Mouse (Mus musculus) lung, adult 2 months (tissue): ENCODE measurements around the gene Rbp7. TPM values are rescaled to one million over a fixed set of nuclear protein-coding genes. Genes with fewer than 3 reads are reported as not detected.

Source experiments
- DNase-seq: peaks from one replicate; pipeline ENCODE4 v3.0.0; 2022
- H3K4me1 ChIP-seq: fragments of 200-500 bp; 2 replicates; pipeline ENCODE4 v1.6.1; 2011; ENCODE audit warnings: low read length; ENCODE audit not compliant: control insufficient read depth, insufficient read depth
- H3K4me3 ChIP-seq: fragments of 200-500 bp; replicated peaks from 2 replicates; pipeline ENCODE3; 2011; ENCODE audit warnings: low read depth, mild to moderate bottlenecking, control low read depth, low read length; ENCODE audit errors: extremely low read depth
- CTCF ChIP-seq: fragments of 200-500 bp; IDR thresholded peaks from 2 replicates; pipeline ENCODE4 v1.5.1; 2011; ENCODE audit warnings: mild to moderate bottlenecking, low read length, control low read depth; ENCODE audit not compliant: insufficient read depth
- POLR2A ChIP-seq: fragments of 200-500 bp; IDR thresholded peaks from 2 replicates; pipeline ENCODE4 v1.6.1; 2011; ENCODE audit warnings: low read depth, mild to moderate bottlenecking, control low read depth, low read length, borderline replicate concordance; ENCODE audit errors: extremely low read depth
- WGBS: fragments of 180-500 bp; shearing (Covaris S2); methylation state at CpG from one replicate; pipeline ENCODE4 v1.1.7; 2018; 5-methylcytosine and 5-hydroxymethylcytosine counted together
- polyA plus RNA-seq: library from polyadenylated mRNA; depleted of rRNA; stranded (reverse); fragments of >200 nt; gene quantifications from 2 replicates; pipeline ENCODE4 v1.2.3, GENCODE M21; 2012; rRNA removed

Gene Rbp7
- polyA plus RNA-seq, 1 experiment = 2.1 TPM

GRCm38 (mm10) chr4:149408331-149408730, 46.4 kb downstream of the Rbp7 start:
- DNase-seq = no peak
- Histone ChIP-seq H3K4me1 (no peaks in the 10 kb centered on the region; the same call in 1 of the 2 replicates), H3K4me3 (no peak overlapping the region)
- 72% methylated on average over 6 of the region's 6 CpGs for WGBS
- no peak for TF ChIP-seq CTCF
- TF ChIP-seq POLR2A = no peak

DNA sequence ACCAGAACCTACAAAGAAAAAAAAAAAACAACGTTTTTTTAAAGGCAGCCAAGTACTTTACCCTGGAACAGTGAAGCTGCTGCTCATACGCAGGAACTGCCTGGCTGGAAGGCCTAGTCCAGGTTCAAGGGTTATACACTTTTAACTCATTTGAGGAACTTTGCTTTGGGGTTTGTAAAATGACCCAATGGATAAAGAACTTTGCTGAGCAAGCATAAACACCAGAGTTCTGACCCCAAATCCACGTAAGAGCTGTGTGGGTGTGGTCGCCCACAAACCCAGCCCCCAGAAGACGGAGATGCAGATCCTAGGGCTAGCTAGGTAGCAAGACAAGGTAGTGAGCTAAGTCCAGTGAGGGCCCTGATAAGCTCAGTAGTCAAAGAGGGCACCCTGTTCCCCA, 47.3 kb downstream of the Rbp7 start:
- WGBS = 70% methylated on average over 5 of the region's 5 CpGs
- no peak for DNase-seq
- Histone ChIP-seq H3K4me1 (no peaks in the 10 kb centered on the region; the same call in 1 of the 2 replicates), H3K4me3 (no peak overlapping the region)
- TF ChIP-seq POLR2A (no peak), CTCF (no peak)

GRCm38 (mm10) chr4:149405713-149406443, 48.9 kb downstream of the Rbp7 start:
- DNase-seq = no peak
- TF ChIP-seq CTCF (no peak), POLR2A (no peak)
- peaks cover 4% of the 10 kb centered on the region; the same call in 1 of the 2 replicates for H3K4me1 ChIP-seq
- 84% methylated on average over 16 of the region's 16 CpGs for WGBS
- H3K4me3 ChIP-seq = no peak overlapping the region

- H3K4me1 ChIP-seq = peaks cover 4% of the 10 kb centered on the region; the same call in 1 of the 2 replicates
- WGBS = 65% methylated on average over 19 of the region's 19 CpGs
These were observed 49.9 kb downstream of the Rbp7 start for GRCm38 (mm10) chr4:149404640-149405465.

GRCm38 (mm10) chr4:149403037-149403436, 51.7 kb downstream of the Rbp7 start:
- WGBS = 32% methylated on average over 6 of the region's 6 CpGs
- no peak for DNase-seq
- H3K4me1 ChIP-seq = peaks cover 4% of the 10 kb centered on the region; the same call in 1 of the 2 replicates
- TF ChIP-seq POLR2A = no peak
- TF ChIP-seq CTCF = no peak
- no peak overlapping the region for H3K4me3 ChIP-seq

More at GRCm38 (mm10) chr4:149404640-149405465, 49.9 kb downstream of the Rbp7 start:
- no peak for DNase-seq
- no peak overlapping the region for H3K4me3 ChIP-seq
- TF ChIP-seq POLR2A (no peak), CTCF (no peak)

GRCm38 (mm10) chr4:149401591-149401982, 53.2 kb downstream of the Rbp7 start:
- Histone ChIP-seq H3K4me1 (peaks cover 4% of the 10 kb centered on the region; the same call in 1 of the 2 replicates), H3K4me3 (no peak overlapping the region)
- WGBS = 39% methylated on average over 8 of the region's 8 CpGs
- no peak for TF ChIP-seq POLR2A
- no peak for TF ChIP-seq CTCF
- no peak for DNase-seq

DNA sequence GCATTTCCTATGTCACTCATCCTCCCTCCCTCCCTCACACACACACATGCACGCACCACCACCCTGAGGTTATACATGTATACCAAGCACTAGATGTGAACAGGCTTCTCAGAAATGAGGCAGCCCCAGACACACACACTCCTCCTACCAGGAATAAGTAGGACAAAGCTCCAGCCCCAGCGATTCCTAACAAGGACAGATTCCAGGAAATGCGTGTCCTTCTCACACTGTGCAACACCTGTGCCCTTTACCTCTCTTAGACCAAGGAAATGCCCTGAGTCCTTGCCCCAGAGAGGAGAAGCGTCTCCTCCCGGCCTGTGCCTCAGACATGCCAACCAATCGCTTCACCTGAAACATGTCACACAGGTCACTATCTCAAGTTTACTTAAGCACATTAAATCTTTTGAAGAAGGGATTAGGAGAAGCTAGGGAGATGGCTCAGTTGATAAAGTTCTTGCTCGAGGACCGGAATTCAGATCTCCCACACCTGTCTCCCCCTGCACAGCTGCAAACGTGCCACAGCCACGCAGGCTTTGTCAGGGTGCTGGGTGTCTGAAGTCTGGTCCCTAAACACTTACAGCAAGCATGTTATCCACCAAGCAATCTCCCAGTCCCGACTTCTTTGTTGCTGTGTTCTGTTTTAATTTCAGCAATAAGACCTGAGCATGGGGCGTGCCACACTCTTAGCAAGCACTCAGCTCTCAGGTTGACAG, 53.7 kb downstream of the Rbp7 start:
- H3K4me1 ChIP-seq = peaks cover 6% of the 10 kb centered on the region; the same call in 1 of the 2 replicates
- 55% methylated on average over 12 of the region's 12 CpGs for WGBS
- no peak for DNase-seq
- H3K4me3 ChIP-seq = no peak overlapping the region
- TF ChIP-seq CTCF (no peak), POLR2A (no peak)

Other genes with a start within 250 kb of the Rbp7 start
- 32.0 and 43.8 TPM in 2 replicates for gene Kif1b, start 147.3 kb downstream of the Rbp7 start, polyA plus RNA-seq
- gene Ube4b, start 28.2 kb downstream of the Rbp7 start, polyA plus RNA-seq = 51.0 and 53.3 TPM in 2 replicates
- not detected in 2 replicates for gene Tmem274, start 22.4 kb upstream of the Rbp7 start, polyA plus RNA-seq
- gene Nmnat1, start 30.2 kb upstream of the Rbp7 start, polyA plus RNA-seq = 4.1 and 4.5 TPM in 2 replicates
- 9.6 and 11.6 TPM in 2 replicates for gene Lzic, start 30.3 kb upstream of the Rbp7 start, polyA plus RNA-seq
- gene Ctnnbip1, start 63.3 kb upstream of the Rbp7 start, polyA plus RNA-seq = 9.8 and 16.0 TPM in 2 replicates
- gene Clstn1, start 131.5 kb upstream of the Rbp7 start, polyA plus RNA-seq = 93.8 and 111 TPM in 2 replicates
- 14.6 and 19.3 TPM in 2 replicates for gene Pik3cd, start 247.6 kb upstream of the Rbp7 start, polyA plus RNA-seq